Mouse (Mus musculus) spleen, adult 2 months (tissue): ENCODE results near the gene Ada. TPM values are rescaled to one million over a fixed set of nuclear protein-coding genes. Genes with fewer than 3 reads are reported as not detected.

Experiments used
- DNase-seq, 2 experiments: peaks; one replicate each; pipeline versions ENCODE4 v3.0.0 to v3.0.0-alpha.2; 2012 to 2021; ENCODE audit warnings: low spot score in 2 of 2, low read depth in 1 of 2
- H3K27ac ChIP-seq: fragments of 200-500 bp; 2 replicates; pipeline ENCODE4 v1.5.1; 2012; ENCODE audit warnings: low read length, inconsistent platforms; ENCODE audit not compliant: insufficient read depth
- H3K27me3 ChIP-seq: fragments of 200-500 bp; 2 replicates; pipeline ENCODE4 v1.6.1; 2012; ENCODE audit warnings: mild to moderate bottlenecking, moderate library complexity, low read length, inconsistent platforms; ENCODE audit not compliant: control insufficient read depth, insufficient read depth
- H3K36me3 ChIP-seq: fragments of 200-500 bp; 2 replicates; pipeline ENCODE4 v1.6.1; 2012; ENCODE audit warnings: mild to moderate bottlenecking, low read length, inconsistent platforms; ENCODE audit not compliant: control insufficient read depth, insufficient read depth
- H3K4me1 ChIP-seq: fragments of 200-500 bp; 2 replicates; pipeline ENCODE4 v1.6.1; 2011; ENCODE audit warnings: inconsistent platforms; ENCODE audit not compliant: control insufficient read depth, insufficient read depth, insufficient read length
- H3K4me3 ChIP-seq: fragments of 200-500 bp; 2 replicates; pipeline ENCODE4 v1.5.1; 2011; ENCODE audit warnings: mild to moderate bottlenecking, inconsistent platforms; ENCODE audit not compliant: insufficient read depth, insufficient read length; ENCODE audit errors: extremely low read depth
- CTCF ChIP-seq: fragments of 200-500 bp; IDR thresholded peaks from 2 replicates; pipeline ENCODE4 v1.5.1; 2011; ENCODE audit warnings: mild to moderate bottlenecking, inconsistent platforms; ENCODE audit not compliant: insufficient read depth, insufficient read length, insufficient replicate concordance; ENCODE audit errors: extremely low read depth
- POLR2A ChIP-seq: fragments of 200-500 bp; IDR thresholded peaks from 2 replicates; pipeline ENCODE4 v1.6.1; 2011; ENCODE audit warnings: low read depth, low read length, inconsistent platforms
- WGBS: fragments of 180-500 bp; shearing (Covaris S2); methylation state at CpG from one replicate; pipeline ENCODE4 v1.1.7; 2018; 5-methylcytosine and 5-hydroxymethylcytosine counted together
- polyA plus RNA-seq: library from polyadenylated mRNA; depleted of rRNA; stranded (reverse); fragments of >200 nt; gene quantifications from 2 replicates; pipeline ENCODE4 v1.2.3, GENCODE M21; 2012

The Ada gene
- polyA plus RNA-seq, 1 experiment = 4.3 TPM

GRCm38 (mm10) chr2:163718526-163718925 lies 31.5 kb downstream of the Ada start:
- WGBS = 52% methylated on average over 2 of the region's 2 CpGs
- peak overlapping the region; percentile 31 for H3K27ac ChIP-seq
- no peak for TF ChIP-seq CTCF
- TF ChIP-seq POLR2A = no peak
- no peak overlapping the region for H3K4me3 ChIP-seq
- peaks cover 14% of the 10 kb centered on the region for H3K36me3 ChIP-seq
- DNase-seq = no peak
- H3K4me1 ChIP-seq = peaks cover 21% of the 10 kb centered on the region; the same call in 1 of the 2 replicates
- no peaks in the 10 kb centered on the region for H3K27me3 ChIP-seq

- H3K27ac ChIP-seq = peak overlapping the region; percentile 82
- peaks cover 6% of the 10 kb centered on the region for H3K36me3 ChIP-seq
- WGBS = 19% methylated on average over 6 of the region's 6 CpGs
- H3K4me3 ChIP-seq = no peak overlapping the region
- no peak for TF ChIP-seq CTCF
- no peak for TF ChIP-seq POLR2A
- peaks cover 36% of the 10 kb centered on the region; the same call in 1 of the 2 replicates for H3K4me1 ChIP-seq
- H3K27me3 ChIP-seq = no peaks in the 10 kb centered on the region
- no peak for DNase-seq
Observed at GRCm38 (mm10) chr2:163716853-163717252, 33.2 kb downstream of the Ada start.

DNA sequence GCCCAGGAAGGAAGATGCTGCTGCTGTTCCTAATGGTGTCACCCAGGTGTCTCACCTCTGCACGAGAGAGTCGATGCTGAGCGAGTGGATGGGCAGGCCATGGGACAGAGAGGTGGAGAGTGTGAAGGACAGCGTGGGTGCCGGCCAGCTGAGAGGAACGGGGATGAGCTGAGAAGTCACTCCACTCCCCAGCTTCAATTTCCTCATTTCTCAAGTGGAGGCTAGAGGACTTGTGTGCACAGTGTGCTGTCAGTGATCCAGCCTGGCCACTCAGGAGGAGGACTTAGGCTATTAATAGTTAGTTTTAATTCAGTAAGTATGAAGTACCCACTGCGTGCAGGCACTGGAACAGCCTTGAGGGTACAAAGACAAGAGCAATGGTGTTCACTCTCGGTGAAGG lies 33.6 kb downstream of the Ada start:
- Histone ChIP-seq H3K27ac (peak overlapping the region; percentile 82), H3K4me1 (peaks cover 40% of the 10 kb centered on the region), H3K36me3 (peaks cover 3% of the 10 kb centered on the region; the same call in 1 of the 2 replicates), H3K27me3 (no peaks in the 10 kb centered on the region), H3K4me3 (peak overlapping the region; percentile 20; the same call in 1 of the 2 replicates)
- WGBS = 19% methylated on average over 8 of the region's 8 CpGs
- peak in 1 of 2 experiments; percentile 39 for DNase-seq
- no peak for TF ChIP-seq CTCF
- TF ChIP-seq POLR2A = no peak

- Histone ChIP-seq H3K36me3 (0 out of 2 replicates have a peak, but pooled peaks cover under 1% of the 10 kb centered on the region), H3K27ac (peak overlapping the region; percentile 55), H3K4me3 (no peak overlapping the region), H3K4me1 (peaks cover 38% of the 10 kb centered on the region), H3K27me3 (no peaks in the 10 kb centered on the region)
- TF ChIP-seq CTCF (no peak), POLR2A (no peak)
- WGBS = 71% methylated on average over 3 of the region's 3 CpGs
- DNase-seq = no peak
Observed at GRCm38 (mm10) chr2:163713340-163713739, 36.7 kb downstream of the Ada start.

DNA sequence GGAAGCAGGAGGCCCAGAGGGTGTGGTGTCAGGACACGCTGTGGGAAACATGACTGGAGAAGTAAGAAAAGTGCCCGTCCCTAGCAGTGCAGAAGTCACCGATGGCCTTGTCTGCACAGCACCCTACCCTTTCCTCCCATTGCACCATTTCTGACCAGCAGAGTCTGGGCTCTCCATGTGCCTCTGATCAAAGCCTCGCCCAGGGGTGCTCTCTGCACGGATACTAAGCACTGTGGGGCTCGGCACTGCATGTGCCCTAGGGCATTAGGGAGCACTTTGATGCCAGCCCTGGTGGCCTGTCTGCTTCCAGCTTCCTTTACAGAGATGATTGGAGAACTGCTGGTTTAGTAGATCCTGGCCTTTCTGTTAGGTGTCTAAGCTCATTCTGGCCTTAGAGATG lies 37.2 kb downstream of the Ada start:
- WGBS = 30% methylated on average over 6 of the region's 6 CpGs
- Histone ChIP-seq H3K4me3 (no peak overlapping the region), H3K36me3 (no peaks in the 10 kb centered on the region), H3K27ac (peak overlapping the region; percentile 79), H3K4me1 (peaks cover 38% of the 10 kb centered on the region), H3K27me3 (no peaks in the 10 kb centered on the region)
- no peak for DNase-seq
- no peak for TF ChIP-seq POLR2A
- TF ChIP-seq CTCF = no peak

DNA sequence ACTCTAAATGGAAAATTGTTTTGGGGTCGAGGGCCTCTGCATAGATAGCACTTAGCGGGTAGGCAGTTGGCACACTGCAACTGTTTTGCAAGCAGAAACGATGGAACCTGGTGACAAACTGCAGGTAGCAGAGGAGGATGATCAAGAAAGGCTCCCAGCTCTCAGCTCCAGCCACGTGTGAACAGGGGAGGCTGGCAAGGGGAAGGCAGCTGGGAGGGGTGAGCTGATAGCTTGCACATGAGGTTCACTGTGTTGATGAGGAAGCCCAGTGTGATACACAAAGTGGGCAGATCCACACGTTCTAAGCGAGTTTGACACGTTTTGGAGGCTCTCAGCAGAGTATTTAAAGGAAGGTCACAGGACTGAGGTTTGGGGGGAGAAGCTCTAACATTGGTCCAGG lies 37.6 kb downstream of the Ada start:
- peak in 1 of 2 experiments; percentile 38 for DNase-seq
- H3K27ac ChIP-seq = peak overlapping the region; percentile 79
- WGBS = 20% methylated on average over 7 of the region's 7 CpGs

GRCm38 (mm10) chr2:163711368-163711868 lies 38.6 kb downstream of the Ada start:
- WGBS = 65% methylated on average over 8 of the region's 8 CpGs
- no peak overlapping the region for H3K4me3 ChIP-seq
- no peaks in the 10 kb centered on the region for H3K27me3 ChIP-seq
- no peak for DNase-seq
- peaks cover 38% of the 10 kb centered on the region for H3K4me1 ChIP-seq
- H3K36me3 ChIP-seq = no peaks in the 10 kb centered on the region
- H3K27ac ChIP-seq = peak overlapping the region; percentile 79
- no peak for TF ChIP-seq POLR2A

More for the DNA sequence above, 37.6 kb downstream of the Ada start:
- Histone ChIP-seq H3K27me3 (no peaks in the 10 kb centered on the region), H3K36me3 (no peaks in the 10 kb centered on the region), H3K4me1 (peaks cover 38% of the 10 kb centered on the region), H3K4me3 (no peak overlapping the region)
- no peak for TF ChIP-seq CTCF
- no peak for TF ChIP-seq POLR2A
